Mouse (Mus musculus) heart, embryonic 11.5 days (tissue): ENCODE data around the gene Gm49361. TPM values are rescaled to one million over a fixed set of nuclear protein-coding genes. Genes with fewer than 3 reads are reported as not detected.

Source experiments
- ATAC-seq: fragments of 200-750 bp; cut with Nextera tagmentation; replicated peaks from 2 replicates; pipeline ENCODE4 v1.8.0; 2017; ENCODE audit warnings: moderate library complexity; ENCODE audit not compliant: insufficient number of reproducible peaks, low FRiP score, low TSS enrichment
- H3K27ac ChIP-seq: fragments of 300-500 bp; sonication (generic); 2 replicates; pipeline ENCODE4 v1.5.1; 2014; ENCODE audit warnings: mild to moderate bottlenecking, low read depth, low read length
- H3K27me3 ChIP-seq: fragments of 300-500 bp; sonication (generic); 2 replicates; pipeline ENCODE4 v1.6.1; 2014; ENCODE audit warnings: mild to moderate bottlenecking, low read length, mixed read lengths; ENCODE audit not compliant: control insufficient read depth, insufficient read depth
- H3K36me3 ChIP-seq: fragments of 300-500 bp; sonication (generic); 2 replicates; pipeline ENCODE4 v1.6.1; 2014; ENCODE audit warnings: mild to moderate bottlenecking, low read length, moderate library complexity, mixed read lengths; ENCODE audit not compliant: control insufficient read depth, insufficient read depth
- H3K4me1 ChIP-seq: fragments of 300-500 bp; sonication (generic); 2 replicates; pipeline ENCODE4 v1.6.1; 2014; ENCODE audit warnings: low read length; ENCODE audit not compliant: control insufficient read depth, insufficient read depth
- H3K4me2 ChIP-seq: fragments of 300-500 bp; sonication (generic); 2 replicates; pipeline ENCODE4 v1.6.1; 2014; ENCODE audit warnings: mild to moderate bottlenecking, moderate library complexity
- H3K4me3 ChIP-seq: fragments of 300-500 bp; sonication (generic); 2 replicates; pipeline ENCODE4 v1.5.1; 2014; ENCODE audit warnings: low read depth, low read length
- H3K9ac ChIP-seq: fragments of 300-500 bp; sonication (generic); 2 replicates; pipeline ENCODE4 v1.6.1; 2014; ENCODE audit warnings: mild to moderate bottlenecking, low read depth, low read length, moderate library complexity
- H3K9me3 ChIP-seq: fragments of 300-500 bp; sonication (generic); replicated peaks from 2 replicates; pipeline ENCODE4 v1.6.1; 2016; ENCODE audit warnings: low read length; ENCODE audit not compliant: control insufficient read depth
- WGBS: fragments of 180-500 bp; shearing (Covaris S2); extraction: QIAGEN DNeasy Blood & Tissue Kit; methylation state at CpG from one replicate; pipeline ENCODE4 v1.1.7; 2014; ENCODE audit not compliant: insufficient replicate concordance; 5-methylcytosine and 5-hydroxymethylcytosine counted together
- polyA plus RNA-seq: library from polyadenylated mRNA; unstranded; fragments of >200 nt; fragmentation: Nextera tagmentation; extraction: Ambion mirVana; gene quantifications from 2 replicates; pipeline ENCODE4 v1.2.1, GENCODE M21; 2014

Gene Gm49361
- polyA plus RNA-seq, 1 experiment from 2014 or later = not detected

GRCm38 (mm10) chr14:57737089-57737488 is 8.8 kb downstream of the Gm49361 start:
- Histone ChIP-seq H3K9ac (no peak overlapping the region), H3K4me2 (peak overlapping the region; percentile 25; the same call in 1 of the 2 replicates), H3K27me3 (no peaks in the 10 kb centered on the region), H3K4me1 (peaks cover 57% of the 10 kb centered on the region), H3K9me3 (no peaks in the 10 kb centered on the region), H3K4me3 (no peak overlapping the region), H3K27ac (peak overlapping the region; percentile 81), H3K36me3 (no peaks in the 10 kb centered on the region)
- ATAC-seq = peak; percentile 60; the same call in 1 of the 2 replicates

- Histone ChIP-seq H3K4me2 (no peak overlapping the region), H3K27me3 (no peaks in the 10 kb centered on the region), H3K9ac (no peak overlapping the region), H3K36me3 (no peaks in the 10 kb centered on the region), H3K27ac (no peak overlapping the region), H3K9me3 (no peaks in the 10 kb centered on the region), H3K4me1 (peaks cover 56% of the 10 kb centered on the region), H3K4me3 (no peak overlapping the region)
- no peak for ATAC-seq
- 65% methylated on average over 4 of the region's 4 CpGs for WGBS
Observed at GRCm38 (mm10) chr14:57736141-57736540, 9.8 kb downstream of the Gm49361 start.

GRCm38 (mm10) chr14:57732668-57733293 is 13.1 kb downstream of the Gm49361 start:
- no peaks in the 10 kb centered on the region for H3K27me3 ChIP-seq
- H3K9ac ChIP-seq = no peak overlapping the region
- no peak overlapping the region for H3K4me3 ChIP-seq
- ATAC-seq = no peak
- H3K4me1 ChIP-seq = peaks cover 57% of the 10 kb centered on the region
- no peak overlapping the region for H3K27ac ChIP-seq
- no peaks in the 10 kb centered on the region for H3K9me3 ChIP-seq
- WGBS = 71% methylated on average over 6 of the region's 6 CpGs
- H3K36me3 ChIP-seq = no peaks in the 10 kb centered on the region
- H3K4me2 ChIP-seq = no peak overlapping the region

DNA sequence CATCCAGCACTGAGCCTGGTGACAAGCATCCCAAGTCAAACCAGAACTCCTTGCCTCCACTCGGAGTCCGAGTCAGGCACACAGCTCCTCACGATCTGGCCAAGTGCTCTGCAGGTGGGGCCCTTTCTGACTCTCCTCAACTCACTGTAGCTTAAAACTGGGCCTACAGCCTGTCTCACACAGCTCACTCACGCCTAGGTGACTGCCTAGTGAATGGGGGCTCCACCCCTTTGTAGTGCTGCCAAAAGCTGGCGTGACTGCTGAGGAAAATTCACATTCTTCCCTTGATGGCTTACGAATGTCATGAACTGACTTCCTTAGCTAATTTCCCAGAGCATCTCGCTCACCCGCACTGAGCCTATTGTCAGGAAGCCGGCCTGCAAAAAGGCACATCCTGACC is 15.4 kb downstream of the Gm49361 start:
- WGBS = 41% methylated on average over 9 of the region's 9 CpGs
- Histone ChIP-seq H3K4me3 (no peak overlapping the region), H3K27ac (peak overlapping the region; percentile 73), H3K36me3 (peaks cover 5% of the 10 kb centered on the region; the same call in 1 of the 2 replicates), H3K4me2 (peak overlapping the region; percentile 11; the same call in 1 of the 2 replicates), H3K4me1 (peaks cover 36% of the 10 kb centered on the region), H3K9me3 (no peaks in the 10 kb centered on the region), H3K9ac (peak overlapping the region; percentile 16; the same call in 1 of the 2 replicates), H3K27me3 (no peaks in the 10 kb centered on the region)
- no peak for ATAC-seq

DNA sequence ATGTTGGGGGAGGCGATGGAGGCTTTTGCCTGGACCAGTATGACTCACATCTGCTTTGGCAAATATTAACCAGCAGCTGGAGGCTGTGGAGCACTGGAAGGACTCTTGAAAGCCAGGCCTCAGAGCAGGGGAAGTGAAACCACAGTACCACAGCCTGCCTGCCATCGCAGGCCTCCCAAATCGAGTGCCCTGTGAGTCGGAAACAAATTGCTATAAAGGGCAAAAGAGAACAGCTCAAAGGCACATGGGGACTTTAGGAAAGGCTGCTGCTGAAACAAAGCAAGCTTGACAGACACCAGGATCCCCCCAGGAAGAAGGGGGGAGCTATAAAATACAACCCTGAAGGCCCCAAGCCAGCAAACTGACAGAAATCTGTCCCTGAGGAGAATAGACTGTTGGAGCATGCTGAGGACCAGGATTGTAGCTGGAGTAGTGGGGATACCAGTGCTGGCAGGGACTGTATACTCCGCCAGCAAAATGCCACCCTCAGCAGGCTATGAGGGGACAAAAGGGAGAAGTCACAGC is 15.9 kb downstream of the Gm49361 start:
- Histone ChIP-seq H3K9ac (peak overlapping the region; percentile 16; the same call in 1 of the 2 replicates), H3K4me1 (peaks cover 33% of the 10 kb centered on the region), H3K36me3 (peaks cover 5% of the 10 kb centered on the region; the same call in 1 of the 2 replicates), H3K27me3 (no peaks in the 10 kb centered on the region), H3K4me3 (no peak overlapping the region), H3K4me2 (peak overlapping the region; percentile 11; the same call in 1 of the 2 replicates), H3K27ac (peak overlapping the region; percentile 73), H3K9me3 (no peaks in the 10 kb centered on the region)
- 62% methylated on average over 5 of the region's 5 CpGs for WGBS
- no peak for ATAC-seq

- H3K4me3 ChIP-seq = no peak overlapping the region
- 62% methylated on average over 8 of the region's 8 CpGs for WGBS
- H3K36me3 ChIP-seq = peaks cover 5% of the 10 kb centered on the region; the same call in 1 of the 2 replicates
- no peak overlapping the region for H3K27ac ChIP-seq
- H3K9me3 ChIP-seq = no peaks in the 10 kb centered on the region
- ATAC-seq = no peak
- no peak overlapping the region for H3K9ac ChIP-seq
- H3K4me2 ChIP-seq = no peak overlapping the region
- no peaks in the 10 kb centered on the region for H3K27me3 ChIP-seq
- H3K4me1 ChIP-seq = peaks cover 29% of the 10 kb centered on the region
Observed at GRCm38 (mm10) chr14:57729364-57729763, 16.5 kb downstream of the Gm49361 start.

DNA sequence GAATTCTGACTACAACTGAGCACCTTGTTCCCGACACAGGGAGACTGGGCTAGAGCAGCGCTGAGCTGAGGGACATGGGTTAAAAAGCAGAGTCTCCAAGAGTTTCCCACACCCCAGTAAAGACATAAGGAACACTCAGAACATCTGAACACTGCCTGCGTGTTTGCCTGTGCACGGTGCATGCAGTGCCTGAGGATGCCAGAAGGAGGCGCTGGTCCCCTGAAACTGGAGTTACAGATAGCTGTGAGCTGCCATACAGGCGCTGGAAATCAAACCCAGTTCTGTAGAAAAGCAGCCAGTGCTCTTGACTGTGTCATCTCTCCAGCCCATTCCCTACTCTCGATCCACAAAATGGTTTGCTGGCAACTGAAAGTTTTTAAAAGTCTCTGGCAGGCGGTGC is 19.7 kb downstream of the Gm49361 start:
- no peak for ATAC-seq
- Histone ChIP-seq H3K9me3 (no peaks in the 10 kb centered on the region), H3K9ac (no peak overlapping the region), H3K4me1 (peaks cover 26% of the 10 kb centered on the region), H3K4me2 (no peak overlapping the region), H3K27ac (no peak overlapping the region), H3K27me3 (no peaks in the 10 kb centered on the region), H3K36me3 (peaks cover 5% of the 10 kb centered on the region; the same call in 1 of the 2 replicates), H3K4me3 (no peak overlapping the region; the same call in 1 of the 2 replicates)
- 67% methylated on average over 8 of the region's 8 CpGs for WGBS

DNA sequence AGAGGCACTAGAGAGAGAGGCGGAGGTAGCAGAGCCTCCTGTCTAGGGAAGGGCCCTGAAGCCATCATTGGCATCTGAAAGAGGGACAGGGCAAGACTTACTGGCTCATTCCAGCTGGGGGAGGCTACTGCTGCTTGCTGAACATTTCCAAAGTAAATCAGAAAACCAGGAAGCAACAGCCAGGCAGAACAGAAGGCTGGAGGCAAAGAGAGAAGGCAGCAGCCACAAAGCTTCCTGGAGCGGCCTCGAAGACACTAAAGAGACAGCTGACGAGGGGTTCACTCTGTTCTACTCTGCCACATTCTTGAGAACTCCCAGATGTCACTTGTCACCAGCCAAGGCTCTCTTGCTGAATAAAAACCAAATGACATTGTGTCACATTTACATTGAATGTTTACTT is 21.4 kb downstream of the Gm49361 start:
- Histone ChIP-seq H3K27me3 (no peaks in the 10 kb centered on the region), H3K9me3 (no peaks in the 10 kb centered on the region), H3K27ac (no peak overlapping the region), H3K4me1 (peaks cover 10% of the 10 kb centered on the region), H3K36me3 (peaks cover 5% of the 10 kb centered on the region; the same call in 1 of the 2 replicates), H3K4me3 (no peak overlapping the region), H3K4me2 (no peak overlapping the region), H3K9ac (no peak overlapping the region)
- WGBS = 45% methylated on average over 4 of the region's 4 CpGs
- no peak for ATAC-seq

DNA sequence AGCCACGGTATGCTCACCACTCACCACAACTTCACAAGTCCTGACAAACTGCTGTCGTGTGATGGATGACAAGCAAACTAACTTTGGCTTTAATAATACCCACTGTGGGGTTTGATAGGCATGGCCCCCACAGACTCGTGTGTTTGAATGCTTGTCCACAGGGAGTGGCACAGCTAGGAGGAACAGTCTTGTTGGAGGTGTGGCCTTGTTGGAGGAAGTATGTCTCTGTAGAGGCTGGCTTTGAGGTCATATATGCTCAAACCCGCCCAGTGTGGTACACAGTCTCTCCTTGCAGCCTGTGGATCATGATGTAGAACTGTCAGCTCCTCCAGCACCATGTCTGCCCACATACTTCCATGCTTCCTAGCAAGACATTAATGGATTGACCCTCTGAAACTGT is 27.7 kb downstream of the Gm49361 start:
- no peak overlapping the region for H3K9ac ChIP-seq
- no peak for ATAC-seq
- H3K4me3 ChIP-seq = no peak overlapping the region
- H3K9me3 ChIP-seq = no peaks in the 10 kb centered on the region
- peaks cover 3% of the 10 kb centered on the region; the same call in 1 of the 2 replicates for H3K36me3 ChIP-seq
- 74% methylated on average over 4 of the region's 4 CpGs for WGBS
- H3K4me2 ChIP-seq = no peak overlapping the region
- no peaks in the 10 kb centered on the region for H3K27me3 ChIP-seq
- no peaks in the 10 kb centered on the region for H3K4me1 ChIP-seq
- H3K27ac ChIP-seq = no peak overlapping the region
